Mouse (Mus musculus) frontal cortex, postnatal 14 days (tissue): Measurements from ENCODE around the gene Unc50.

ENCODE experiments used
- DNase-seq, 2 experiments: peaks; one replicate each; pipeline ENCODE4 v3.0.0; 2022; ENCODE audit warnings: low spot score in 2 of 2

Gene Unc50

DNA sequence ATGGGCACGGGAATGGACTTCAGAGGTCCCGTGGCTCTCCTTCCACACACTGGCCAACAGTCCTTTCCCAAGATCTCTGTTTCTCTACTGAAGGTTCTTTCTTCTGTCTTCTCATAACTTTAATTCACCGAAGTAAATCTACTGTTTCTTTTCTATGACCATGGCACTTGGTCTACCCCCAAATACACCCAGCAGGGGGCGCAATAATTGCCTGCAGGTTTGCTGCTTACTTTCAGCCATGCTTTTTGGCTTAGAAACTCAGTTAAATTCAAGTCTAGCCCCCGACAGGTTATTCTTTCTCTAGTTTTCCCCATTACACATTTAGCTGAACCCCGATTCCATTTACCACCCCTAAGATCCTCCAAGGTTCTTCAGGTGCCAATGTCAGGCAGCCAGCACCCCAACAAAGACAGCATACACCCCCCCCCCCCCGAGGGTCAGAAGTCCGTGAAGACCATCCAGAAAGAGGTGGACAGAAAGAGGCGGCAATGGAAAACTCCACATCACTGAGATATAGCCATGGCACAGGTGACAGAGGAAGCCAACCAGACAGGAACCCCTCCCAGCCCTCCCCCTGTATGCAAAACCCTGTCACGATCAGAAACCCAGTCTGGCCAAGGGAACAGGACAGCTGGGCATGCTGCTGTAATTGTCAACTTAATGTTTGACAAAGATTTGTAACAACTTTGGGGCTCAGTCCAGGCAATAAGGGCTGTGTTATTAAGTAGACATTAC is 18.6 kb downstream of the Unc50 start:
- DNase-seq = peak in 1 of 2 experiments; percentile 48

GRCm38 (mm10) chr1:37451270-37451669 is 21.3 kb downstream of the Unc50 start:
- DNase-seq = no peak

- DNase-seq = no peak
These were observed 27.6 kb downstream of the Unc50 start for GRCm38 (mm10) chr1:37457546-37457945.

DNA sequence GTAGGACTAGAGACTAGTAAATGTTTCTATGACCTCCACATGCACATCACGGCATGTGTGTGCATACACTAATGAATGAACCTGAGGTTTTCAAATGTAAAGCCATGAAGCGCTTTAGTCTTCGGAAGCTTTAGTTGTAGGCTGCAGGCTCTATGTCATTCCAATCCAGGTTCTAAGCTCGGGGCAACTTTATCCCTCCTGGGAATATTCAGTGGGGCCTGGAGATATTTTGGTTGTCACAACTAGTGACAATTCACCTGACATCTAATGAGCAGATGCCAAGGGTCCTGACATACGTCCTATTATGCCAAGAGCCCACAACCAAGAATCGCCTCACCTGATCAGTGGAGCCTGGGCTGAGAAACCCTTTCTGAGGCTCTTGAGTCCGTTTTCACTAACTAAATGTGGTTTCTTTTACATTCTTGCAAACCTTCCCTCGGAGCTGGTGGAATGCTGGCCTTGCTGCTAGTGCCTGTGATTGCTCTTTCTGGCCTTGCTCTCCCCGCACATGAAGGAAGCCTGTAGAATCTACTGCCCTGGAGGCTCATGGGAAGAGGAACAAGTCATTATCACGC is 35.0 kb downstream of the Unc50 start:
- no peak for DNase-seq

GRCm38 (mm10) chr1:37466322-37466995 is 36.5 kb downstream of the Unc50 start:
- DNase-seq = no peak

GRCm38 (mm10) chr1:37467806-37468205 is 37.9 kb downstream of the Unc50 start:
- no peak for DNase-seq

- no peak for DNase-seq
These were observed 39.1 kb downstream of the Unc50 start for GRCm38 (mm10) chr1:37469007-37469406.

DNA sequence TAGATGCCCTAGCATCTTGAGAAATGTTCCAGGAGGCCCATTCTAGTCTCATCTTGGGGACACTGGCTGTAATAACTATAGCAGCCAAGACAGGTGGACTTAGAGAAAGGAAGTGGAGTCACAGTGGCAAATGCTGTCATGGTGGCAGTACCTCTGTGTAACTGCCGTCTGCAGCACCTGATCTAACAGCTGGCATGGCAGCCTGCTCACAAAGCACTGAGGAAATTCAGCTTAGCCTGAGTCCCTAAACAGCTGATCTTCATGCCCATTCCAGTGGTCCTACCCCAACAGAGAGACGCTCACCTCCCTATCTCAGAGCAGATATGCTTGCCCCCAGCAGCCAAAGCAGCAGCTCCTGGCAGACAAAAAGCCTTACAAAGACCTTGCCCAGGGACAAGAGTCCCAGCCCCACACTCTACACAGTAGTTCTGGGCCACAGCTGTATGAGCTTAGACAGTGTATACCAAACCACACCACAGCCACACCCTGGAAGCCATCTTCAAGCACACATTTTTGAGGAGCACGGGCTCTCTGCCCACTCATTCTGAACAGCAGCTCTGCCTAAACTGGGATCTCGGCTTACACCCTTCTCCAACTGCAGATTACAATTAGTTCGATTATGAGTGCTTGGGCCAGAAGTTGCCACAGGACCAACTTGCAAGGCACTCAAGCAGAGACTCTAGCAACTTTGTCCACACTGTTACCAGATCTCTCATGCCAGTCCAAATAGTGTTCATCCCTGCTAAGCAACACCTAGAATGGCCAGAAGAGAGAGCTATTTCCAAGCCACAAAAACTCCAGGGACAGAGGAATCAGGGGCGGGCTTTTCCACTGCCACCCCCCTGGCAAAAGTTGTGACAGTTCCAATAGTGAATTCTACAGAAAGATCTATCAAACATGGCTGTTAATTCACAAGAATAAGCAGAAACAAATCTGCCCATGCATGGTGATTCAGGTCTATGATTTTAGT is 41.5 kb downstream of the Unc50 start:
- no peak for DNase-seq

DNA sequence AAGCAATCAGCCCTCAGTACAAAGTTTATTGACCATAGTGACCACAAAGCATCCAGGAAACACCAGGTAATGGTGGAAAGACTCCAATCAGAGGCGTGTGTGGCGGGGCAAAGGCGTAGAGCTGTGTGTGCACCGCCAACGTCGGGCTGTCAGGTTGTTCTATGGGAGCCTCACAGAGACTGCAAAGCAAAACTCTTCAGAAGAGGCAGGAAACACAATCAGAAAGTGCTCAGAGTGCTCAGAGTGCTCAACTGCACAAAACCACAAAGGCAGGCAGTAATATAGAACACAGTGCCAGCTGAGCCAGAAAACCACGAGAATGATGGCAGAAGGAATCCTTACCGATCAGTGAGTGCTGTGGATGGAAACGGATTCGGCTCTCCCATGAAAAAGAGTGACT is 43.3 kb downstream of the Unc50 start:
- no peak for DNase-seq

- no peak for DNase-seq
These were observed 44.1 kb downstream of the Unc50 start for GRCm38 (mm10) chr1:37474046-37474445.

DNA sequence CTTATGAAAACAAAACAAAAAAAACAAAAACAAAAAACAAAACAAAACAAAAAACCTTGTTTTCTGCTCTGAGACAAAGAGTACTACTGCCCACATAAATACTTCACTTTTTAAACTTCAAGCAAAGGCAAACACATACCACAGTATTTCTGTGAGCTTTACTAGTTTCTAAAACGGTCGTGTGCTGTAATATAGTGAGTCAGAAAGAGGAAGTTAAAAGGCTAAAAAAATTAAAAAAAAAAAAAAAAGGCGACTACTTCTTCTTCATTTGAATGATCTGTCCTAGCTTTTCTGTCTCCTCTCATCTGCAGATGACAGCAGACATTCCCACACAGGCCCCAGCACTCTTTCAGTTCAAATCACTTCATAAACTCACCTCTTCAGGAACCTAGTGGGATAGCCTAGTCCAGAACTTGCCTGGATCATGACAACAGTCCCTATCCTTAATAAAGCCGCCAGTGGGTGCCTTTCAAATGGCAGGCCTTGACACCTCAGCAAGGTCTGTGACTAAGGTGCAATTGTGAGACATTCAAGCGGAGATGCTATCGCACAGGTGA is 44.8 kb downstream of the Unc50 start:
- DNase-seq = no peak

DNA sequence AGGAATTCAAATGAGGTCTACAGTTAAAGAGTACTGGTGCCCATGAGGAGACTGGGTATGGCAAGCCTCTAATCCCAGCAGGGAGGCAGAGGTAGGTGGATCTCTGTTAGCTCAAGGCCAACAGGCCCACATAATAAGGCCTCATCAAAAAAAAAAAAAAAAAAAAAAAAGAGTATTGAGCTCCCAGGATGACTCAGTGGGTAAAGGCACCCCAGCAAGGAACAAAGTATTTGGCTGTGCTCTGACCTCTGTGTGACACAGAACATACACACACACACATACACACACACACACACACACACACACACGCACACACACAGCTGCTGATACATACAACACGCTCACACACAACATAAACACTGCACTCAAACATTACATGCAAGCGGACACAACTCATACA is 45.4 kb downstream of the Unc50 start:
- no peak for DNase-seq

GRCm38 (mm10) chr1:37477250-37477649 is 47.3 kb downstream of the Unc50 start:
- no peak for DNase-seq

GRCm38 (mm10) chr1:37477928-37478327 is 48.0 kb downstream of the Unc50 start:
- DNase-seq = no peak

DNA sequence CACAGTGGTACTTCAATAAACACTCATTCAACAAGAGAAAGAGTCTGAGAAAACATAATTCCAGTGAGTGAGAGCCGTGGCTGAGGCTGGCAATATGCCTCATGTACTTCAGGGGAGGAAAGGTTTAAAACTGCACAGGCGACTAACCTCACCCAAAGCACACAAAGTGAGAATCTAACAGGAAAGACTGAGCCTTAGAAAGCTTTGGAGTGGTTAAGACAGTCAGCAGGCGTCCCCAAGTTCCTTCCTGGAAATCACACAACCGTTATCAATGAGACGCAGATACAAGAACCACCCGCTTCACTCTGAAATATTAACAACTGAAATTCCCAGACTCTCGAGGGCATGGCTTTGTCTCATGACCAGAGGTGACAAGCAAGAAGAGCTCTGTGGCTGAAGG is 48.5 kb downstream of the Unc50 start:
- DNase-seq = no peak

DNA sequence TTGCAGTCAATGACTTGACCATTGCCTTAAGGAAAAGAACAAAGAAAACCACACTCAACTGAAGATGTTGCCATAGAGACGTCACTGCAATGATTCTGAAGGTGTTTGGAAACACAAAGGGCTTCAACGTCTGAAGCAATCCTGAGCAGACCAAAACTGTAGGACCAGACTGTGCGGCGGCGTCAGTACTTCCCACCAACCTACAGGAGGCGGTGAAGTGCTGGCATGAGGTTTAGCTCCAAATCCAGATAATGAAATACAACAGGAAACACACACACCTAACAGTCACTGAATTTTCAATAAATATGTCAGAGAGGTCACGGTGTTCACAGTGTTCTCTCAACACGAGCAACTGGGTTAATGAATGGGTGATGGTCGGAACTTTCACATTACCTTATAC is 49.1 kb downstream of the Unc50 start:
- DNase-seq = peak in 1 of 2 experiments; percentile 24

DNA sequence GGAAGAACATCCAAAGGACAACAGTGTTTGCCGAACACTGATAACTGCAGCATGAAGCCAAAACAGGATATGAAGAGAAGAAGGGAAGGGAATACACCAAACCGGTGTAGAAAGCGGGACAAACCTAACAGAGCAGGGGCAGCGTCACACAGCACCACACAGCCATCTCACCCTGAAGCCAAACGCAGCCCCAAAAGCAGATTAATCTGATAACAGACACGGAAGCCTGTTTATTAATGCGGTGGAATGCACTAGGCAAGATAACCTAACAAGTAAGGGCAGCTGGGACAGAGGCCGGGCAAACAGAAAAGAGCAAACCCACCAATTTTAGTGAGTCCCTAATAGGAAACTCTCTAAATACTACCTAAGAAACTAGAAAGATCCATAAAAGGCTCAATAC is 49.8 kb downstream of the Unc50 start:
- DNase-seq = no peak

DNA sequence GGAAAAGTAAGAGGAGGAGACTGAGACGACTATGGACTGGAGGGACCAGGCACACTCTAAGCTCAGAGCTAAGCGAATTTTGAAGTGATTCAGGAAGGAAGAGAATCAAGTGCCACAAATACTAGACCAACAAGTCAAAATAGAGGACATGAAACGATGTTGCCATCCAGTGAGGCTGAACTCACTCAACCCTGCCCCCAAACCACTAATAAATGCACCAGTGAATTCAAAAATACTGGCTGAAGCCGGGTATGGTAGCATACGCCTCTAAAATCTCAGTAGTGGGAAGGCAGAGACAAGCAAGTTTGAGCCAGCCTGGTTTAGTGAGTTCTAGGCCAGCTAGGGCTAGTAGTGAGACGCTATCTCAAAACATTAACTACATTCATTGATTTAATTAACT is 50.8 kb downstream of the Unc50 start:
- DNase-seq = no peak

DNA sequence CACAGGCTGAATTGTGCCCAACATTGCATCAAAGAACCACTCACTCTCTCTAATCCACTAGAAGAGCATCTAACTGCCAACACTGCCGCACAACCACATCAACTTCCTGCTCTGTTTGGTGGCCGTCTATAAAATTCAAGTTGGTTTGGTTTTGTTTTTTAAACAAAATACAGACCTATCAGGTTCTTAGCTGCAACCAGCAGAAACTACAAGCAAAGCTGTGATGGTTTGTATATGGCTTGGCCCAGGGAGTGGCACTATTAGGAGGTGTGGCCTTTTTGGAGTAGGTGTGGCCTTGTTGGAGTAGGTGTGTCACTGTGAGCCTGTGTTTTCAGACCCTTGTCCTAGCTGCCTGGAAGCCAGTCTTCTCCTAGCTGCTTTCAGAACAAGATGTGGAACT is 51.4 kb downstream of the Unc50 start:
- no peak for DNase-seq

- no peak for DNase-seq
These were observed 54.7 kb downstream of the Unc50 start for GRCm38 (mm10) chr1:37484612-37485011.

DNA sequence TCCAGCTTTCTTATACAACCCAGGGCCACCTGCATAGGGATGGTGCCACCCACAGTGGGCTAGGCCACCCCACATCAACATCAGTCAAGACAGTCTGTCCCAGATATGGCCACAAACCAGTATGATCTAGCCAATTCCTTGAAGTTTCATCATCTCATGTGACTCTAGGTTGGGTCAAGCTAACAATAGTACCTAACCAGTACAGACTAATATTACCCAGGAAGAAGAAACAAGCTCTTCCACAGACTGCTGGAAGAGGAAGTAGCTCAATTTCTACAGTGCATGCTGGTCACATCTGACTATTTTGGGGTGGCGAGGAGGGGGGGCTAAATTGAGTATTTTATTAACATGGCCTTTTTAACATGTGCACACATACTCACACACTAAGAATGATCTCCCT is 56.5 kb downstream of the Unc50 start:
- no peak for DNase-seq

DNA sequence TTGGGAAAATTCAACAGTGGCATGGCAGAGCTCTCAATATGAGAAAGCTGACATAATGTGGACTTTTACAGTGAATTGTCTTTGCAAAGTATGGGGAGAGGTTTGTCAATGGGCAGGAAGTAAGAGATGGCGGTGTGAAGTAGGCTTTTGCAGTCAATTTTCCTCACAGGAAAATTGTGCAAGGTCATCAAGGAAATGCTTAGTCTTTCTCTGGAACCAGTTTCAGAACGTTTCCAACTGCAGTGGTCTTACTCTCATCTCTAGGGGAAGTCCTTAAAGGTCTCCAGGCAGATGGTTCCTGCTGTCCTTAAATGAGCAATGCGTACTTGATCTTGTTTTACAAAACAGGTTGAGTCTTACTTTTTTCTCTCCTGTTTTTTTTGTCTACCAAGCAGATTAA is 57.1 kb downstream of the Unc50 start:
- DNase-seq = no peak
